Mouse (Mus musculus): Measurements from ENCODE around the gene Elk3. TPM values are rescaled to one million over a fixed set of nuclear protein-coding genes. Genes with fewer than 3 reads are reported as not detected.

Gene Elk3
- polyA plus RNA-seq, 1 experiment from 2014 or later: 8.1 TPM

DNA sequence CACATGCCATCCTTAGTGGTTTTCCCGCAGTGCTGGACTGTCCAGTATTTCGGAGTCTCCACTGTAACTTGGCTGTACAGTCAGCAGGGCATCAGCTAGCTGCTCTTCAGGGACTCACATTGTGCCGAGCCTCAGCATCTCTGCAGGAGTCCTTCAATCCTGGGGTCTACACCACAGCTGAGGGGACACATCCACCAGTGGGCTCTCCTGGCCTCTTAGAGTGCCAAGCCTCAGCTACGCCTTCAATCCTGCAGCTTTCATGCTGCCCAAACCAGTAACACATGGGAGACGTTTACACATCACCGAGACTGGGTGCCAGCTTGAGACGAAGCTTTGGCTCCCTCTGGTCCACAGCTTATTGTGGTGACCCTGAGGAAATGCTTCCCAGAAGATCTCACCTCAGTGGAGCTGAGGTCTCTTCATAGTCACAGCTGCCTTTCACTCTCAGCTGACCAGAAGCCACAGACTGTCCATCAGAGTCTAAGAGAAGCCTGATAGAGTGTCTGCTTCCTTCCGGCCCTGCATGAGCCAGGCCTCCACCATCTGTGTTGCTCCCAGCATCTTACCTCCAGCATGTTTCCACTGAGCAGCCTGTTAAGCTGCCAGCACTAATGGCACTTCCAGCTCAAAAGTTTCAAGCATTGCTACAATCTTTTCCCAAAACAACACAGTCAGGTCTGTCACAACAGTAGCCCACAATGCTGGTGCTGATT, 95.7 kb downstream of the Elk3 start:
- H3K4me3 ChIP-seq: no peak overlapping the region
- 0 out of 2 replicates have a peak, but pooled peaks have one; percentile 27 for ATAC-seq (ENCODE audit: low FRiP score, low read depth)

DNA sequence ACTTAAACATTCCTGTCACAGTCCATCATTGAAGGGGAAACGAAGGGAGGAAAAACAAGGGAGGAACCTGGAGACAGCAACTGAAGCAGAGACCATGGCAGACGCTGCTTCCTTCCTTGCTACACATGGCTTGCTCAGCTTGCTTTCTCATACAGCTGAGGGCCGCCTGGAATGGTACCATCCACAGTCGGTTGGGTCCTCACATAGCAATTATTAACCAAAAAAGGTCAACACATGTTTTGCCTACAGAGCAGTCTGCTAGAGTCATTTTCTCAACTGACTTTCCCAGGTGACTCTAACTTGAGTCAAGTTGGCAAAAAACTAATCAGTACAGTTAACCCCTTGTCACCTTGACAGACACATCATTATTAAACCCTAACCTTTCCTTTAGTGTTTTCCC, 96.7 kb downstream of the Elk3 start:
- H3K9ac ChIP-seq: no peak overlapping the region
- H3K4me3 ChIP-seq: no peak overlapping the region
- no peaks in the 10 kb centered on the region for H3K27me3 ChIP-seq
- no peak for ATAC-seq (ENCODE audit: low FRiP score, low read depth)
- WGBS: 70% methylated on average over 4 of the region's 4 CpGs
- H3K27ac ChIP-seq (replicated peaks): no peak overlapping the region
- H3K4me2 ChIP-seq: no peak overlapping the region
- no peaks in the 10 kb centered on the region for H3K9me3 ChIP-seq
- peaks cover 34% of the 10 kb centered on the region for H3K36me3 ChIP-seq
- H3K4me1 ChIP-seq (replicated peaks): 0 out of 2 replicates have a peak, but pooled peaks cover 3% of the 10 kb centered on the region

More for the DNA sequence above, 95.7 kb downstream of the Elk3 start:
- no peaks in the 10 kb centered on the region for H3K27me3 ChIP-seq
- H3K27ac ChIP-seq (replicated peaks): no peak overlapping the region
- 91% methylated on average over 8 of the region's 8 CpGs for WGBS
- no peaks in the 10 kb centered on the region for H3K9me3 ChIP-seq
- H3K4me1 ChIP-seq (replicated peaks): 0 out of 2 replicates have a peak, but pooled peaks cover 3% of the 10 kb centered on the region
- no peak overlapping the region for H3K9ac ChIP-seq
- peaks cover 34% of the 10 kb centered on the region for H3K36me3 ChIP-seq
- no peak overlapping the region for H3K4me2 ChIP-seq

DNA sequence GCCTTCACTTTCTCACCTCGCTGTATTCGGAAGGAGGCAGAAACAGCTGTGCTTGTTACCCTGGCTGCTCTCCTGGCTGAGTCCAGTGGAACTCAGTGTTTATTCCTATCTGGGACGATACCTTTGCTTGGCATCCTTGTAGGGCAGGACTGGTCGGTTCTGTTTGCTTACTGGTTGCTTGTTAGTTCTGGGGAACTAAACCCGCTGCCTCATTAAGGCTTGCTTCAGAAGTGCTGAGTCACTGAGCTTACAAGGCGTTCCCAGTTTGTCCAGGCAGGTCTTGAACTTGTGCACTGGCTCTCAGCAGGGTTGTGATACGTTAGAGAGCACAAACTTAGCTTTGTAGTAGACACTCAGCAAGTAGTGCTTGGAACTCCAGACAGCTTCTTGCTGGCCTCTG, 97.6 kb downstream of the Elk3 start:
- Histone ChIP-seq H3K27me3 (no peaks in the 10 kb centered on the region), H3K4me2 (no peak overlapping the region), H3K27ac (replicated peaks) (no peak overlapping the region), H3K9me3 (no peaks in the 10 kb centered on the region), H3K9ac (no peak overlapping the region), H3K36me3 (peaks cover 33% of the 10 kb centered on the region), H3K4me3 (no peak overlapping the region), H3K4me1 (replicated peaks) (0 out of 2 replicates have a peak, but pooled peaks cover 3% of the 10 kb centered on the region)
- 81% methylated on average over 7 of the region's 7 CpGs for WGBS
- ATAC-seq (ENCODE audit: low FRiP score, low read depth): no peak

DNA sequence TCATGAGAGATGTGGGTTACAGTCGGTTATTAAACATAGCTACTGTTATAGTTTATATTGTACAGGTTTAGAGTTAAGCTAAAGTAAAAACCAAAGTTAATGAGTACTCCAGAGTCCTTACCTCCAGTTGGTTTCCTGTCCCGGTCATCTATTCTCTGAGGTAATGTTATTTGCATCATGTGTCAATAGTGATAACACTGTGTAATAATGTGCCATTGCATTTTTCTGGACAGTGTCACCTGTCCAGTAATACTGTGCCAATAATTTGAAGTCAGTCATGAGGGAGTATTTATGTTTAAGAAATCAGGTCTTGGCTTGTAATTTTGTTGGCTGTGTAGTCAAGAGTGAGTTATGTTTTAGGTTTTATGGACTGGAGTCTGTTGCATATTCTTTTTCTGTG, 98.2 kb downstream of the Elk3 start:
- ATAC-seq (ENCODE audit: low FRiP score, low read depth): no peak
- no peaks in the 10 kb centered on the region for H3K27me3 ChIP-seq
- no peaks in the 10 kb centered on the region for H3K9me3 ChIP-seq
- no peak overlapping the region for H3K9ac ChIP-seq
- 0 out of 2 replicates have a peak, but pooled peaks cover 3% of the 10 kb centered on the region for H3K4me1 ChIP-seq (replicated peaks)
- no peak overlapping the region for H3K4me3 ChIP-seq
- no peak overlapping the region for H3K4me2 ChIP-seq
- no peak overlapping the region for H3K27ac ChIP-seq (replicated peaks)
- 93% methylated on average over 2 of the region's 2 CpGs for WGBS
- H3K36me3 ChIP-seq: peaks cover 27% of the 10 kb centered on the region

DNA sequence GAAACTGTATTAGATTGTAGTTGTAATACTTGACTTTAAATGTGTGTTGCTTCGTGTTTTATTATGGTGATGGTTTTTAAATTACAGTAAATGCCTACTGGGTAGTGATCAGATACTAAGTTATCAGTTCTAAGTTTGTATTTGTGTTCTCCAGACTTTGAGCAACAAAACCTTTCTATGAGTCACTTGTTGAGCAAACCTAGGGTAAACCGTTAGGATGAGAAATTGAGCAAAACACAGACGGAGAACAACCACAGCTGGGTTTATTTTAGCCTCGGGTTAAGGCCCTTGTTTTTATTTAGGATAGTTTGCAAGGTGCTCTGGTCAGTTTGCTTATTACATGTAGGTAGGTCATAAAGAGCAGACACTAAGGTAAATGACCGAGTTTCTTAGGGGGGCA, 103.8 kb downstream of the Elk3 start:
- ATAC-seq (ENCODE audit: low FRiP score, low read depth): no peak
- no peak overlapping the region for H3K27ac ChIP-seq (replicated peaks)
- no peak overlapping the region for H3K9ac ChIP-seq
- H3K36me3 ChIP-seq: no peaks in the 10 kb centered on the region
- H3K4me3 ChIP-seq: no peak overlapping the region
- H3K9me3 ChIP-seq: no peaks in the 10 kb centered on the region
- 88% methylated on average over 5 of the region's 5 CpGs for WGBS
- H3K27me3 ChIP-seq: no peaks in the 10 kb centered on the region
- 0 out of 2 replicates have a peak, but pooled peaks cover 9% of the 10 kb centered on the region for H3K4me1 ChIP-seq (replicated peaks)
- no peak overlapping the region for H3K4me2 ChIP-seq

DNA sequence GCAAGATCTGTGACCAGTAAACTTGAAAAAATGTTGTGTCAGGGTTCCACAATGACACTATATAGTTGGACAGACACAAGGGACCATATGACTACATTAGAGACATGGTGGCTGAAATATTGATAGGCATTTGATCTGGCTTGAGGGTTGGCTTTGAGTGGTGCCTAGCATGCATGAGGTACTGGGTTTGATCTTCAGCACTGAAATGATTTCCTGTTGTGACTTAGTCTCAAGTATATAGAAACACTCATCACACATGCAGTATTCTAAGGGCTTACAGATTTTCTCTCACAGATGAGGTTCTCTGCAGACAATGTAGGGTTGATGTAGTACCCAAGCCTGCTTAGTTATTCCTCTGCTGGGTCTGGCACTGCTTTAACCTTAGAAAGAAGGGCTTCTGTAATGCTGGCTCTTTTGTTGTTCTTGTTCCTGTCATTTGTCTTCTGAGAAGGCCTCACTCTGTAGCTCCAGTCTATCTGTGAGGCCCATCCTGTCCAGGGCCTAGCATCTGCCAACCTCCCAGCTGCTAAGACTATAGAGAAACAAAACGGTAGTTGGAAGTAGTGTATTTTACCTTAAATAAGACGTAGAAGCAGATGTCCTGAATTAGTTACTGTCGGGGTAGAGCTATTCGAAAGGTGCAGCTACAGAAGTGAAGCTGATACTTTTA, 105.5 kb downstream of the Elk3 start:
- H3K9me3 ChIP-seq: no peaks in the 10 kb centered on the region
- 0 out of 2 replicates have a peak, but pooled peaks cover 6% of the 10 kb centered on the region for H3K4me1 ChIP-seq (replicated peaks)
- WGBS: 79% methylated on average over 4 of the region's 4 CpGs
- no peak overlapping the region for H3K4me2 ChIP-seq
- no peak overlapping the region for H3K9ac ChIP-seq
- no peak overlapping the region for H3K4me3 ChIP-seq
- H3K27ac ChIP-seq (replicated peaks): no peak overlapping the region
- no peaks in the 10 kb centered on the region for H3K27me3 ChIP-seq
- ATAC-seq (ENCODE audit: low FRiP score, low read depth): no peak
- H3K36me3 ChIP-seq: no peaks in the 10 kb centered on the region

DNA sequence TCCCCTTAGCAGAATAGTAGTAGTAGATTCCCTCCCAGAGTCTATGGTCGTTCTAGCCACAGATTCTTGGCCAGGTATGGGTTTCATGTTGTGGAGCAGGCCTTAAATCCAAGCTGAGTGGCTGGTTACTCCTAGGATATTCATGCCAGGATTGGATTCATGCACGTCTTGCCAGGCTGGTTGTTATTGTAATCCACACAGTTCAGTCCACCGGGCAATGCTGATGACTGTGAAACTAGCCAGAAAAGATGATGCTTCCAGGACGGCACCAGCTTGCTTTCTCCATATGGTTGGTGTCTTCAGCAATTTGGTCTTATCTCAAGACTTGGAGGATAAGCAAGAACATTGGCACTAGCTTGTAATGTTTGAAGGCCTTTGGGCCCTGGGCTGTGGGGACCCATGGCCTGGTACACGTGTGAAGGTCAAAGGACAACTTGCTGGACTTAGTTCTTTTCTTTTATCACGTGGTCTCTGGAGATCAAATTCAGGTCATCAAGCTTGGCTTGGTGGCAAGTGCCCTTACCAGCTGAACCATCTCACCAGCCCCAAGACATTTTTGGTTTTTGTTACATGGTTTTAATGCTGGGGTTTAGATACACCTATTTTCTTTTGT, 109.0 kb downstream of the Elk3 start:
- no peak overlapping the region for H3K27ac ChIP-seq (replicated peaks)
- H3K27me3 ChIP-seq: no peaks in the 10 kb centered on the region
- H3K9me3 ChIP-seq: no peaks in the 10 kb centered on the region
- no peak overlapping the region for H3K9ac ChIP-seq
- ATAC-seq (ENCODE audit: low FRiP score, low read depth): no peak
- H3K4me3 ChIP-seq: no peak overlapping the region
- no peaks in the 10 kb centered on the region; the same call in 1 of the 2 replicates for H3K36me3 ChIP-seq
- 88% methylated on average over 6 of the region's 6 CpGs for WGBS
- no peak overlapping the region for H3K4me2 ChIP-seq
- H3K4me1 ChIP-seq (replicated peaks): 0 out of 2 replicates have a peak, but pooled peaks cover 6% of the 10 kb centered on the region

DNA sequence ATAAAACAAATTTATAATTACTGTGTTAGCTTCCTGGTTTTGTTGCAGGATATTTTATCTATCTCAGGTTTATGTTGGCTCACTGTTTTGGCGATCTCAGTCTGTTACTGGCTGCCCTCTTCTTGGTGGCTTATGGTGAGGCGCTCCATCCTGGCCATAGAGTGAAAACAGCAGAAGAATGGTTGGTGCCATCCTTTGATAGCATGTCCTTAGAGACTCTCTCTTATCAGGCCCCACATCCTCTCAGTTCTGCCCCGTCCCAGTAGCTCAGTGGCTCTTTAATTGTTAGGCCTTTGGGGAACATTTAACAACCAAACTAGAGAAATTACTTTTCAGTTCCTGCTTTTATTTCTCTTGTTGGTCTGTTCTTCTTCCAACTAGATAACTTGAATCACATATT, 112.0 kb downstream of the Elk3 start:
- Histone ChIP-seq H3K4me2 (no peak overlapping the region), H3K9me3 (no peaks in the 10 kb centered on the region), H3K27ac (replicated peaks) (no peak overlapping the region), H3K9ac (no peak overlapping the region), H3K4me3 (no peak overlapping the region), H3K36me3 (no peaks in the 10 kb centered on the region; the same call in 1 of the 2 replicates), H3K27me3 (no peaks in the 10 kb centered on the region), H3K4me1 (replicated peaks) (peaks cover 20% of the 10 kb centered on the region)
- WGBS: 89% methylated on average over 3 of the region's 3 CpGs
- ATAC-seq (ENCODE audit: low FRiP score, low read depth): no peak

Other genes with a start within 250 kb of the Elk3 start
- 2.8 and 3.3 TPM in 2 replicates for gene Cfap54, start 229.5 kb downstream of the Elk3 start, polyA plus RNA-seq (2015; fragmentation: Nextera tagmentation; extraction: Ambion mirVana)
- 41.2 and 45.7 TPM in 2 replicates for gene Cdk17, start 150.3 kb downstream of the Elk3 start, polyA plus RNA-seq (2015; fragmentation: Nextera tagmentation; extraction: Ambion mirVana)
- 84.7 and 90.2 TPM in 2 replicates for gene Lta4h, start 142.3 kb upstream of the Elk3 start, polyA plus RNA-seq (2015; fragmentation: Nextera tagmentation; extraction: Ambion mirVana)
- gene Hal, start 177.6 kb upstream of the Elk3 start, polyA plus RNA-seq (2015; fragmentation: Nextera tagmentation; extraction: Ambion mirVana): 0.14 and 0.20 TPM in 2 replicates
- gene Amdhd1, start 228.9 kb upstream of the Elk3 start, polyA plus RNA-seq (2015; fragmentation: Nextera tagmentation; extraction: Ambion mirVana): 0.07 and 0.12 TPM in 2 replicates
- gene Ccdc38, start 229.5 kb upstream of the Elk3 start, polyA plus RNA-seq (2015; fragmentation: Nextera tagmentation; extraction: Ambion mirVana): 0.35 and 0.39 TPM in 2 replicates